Mouse (Mus musculus): ENCODE results near the gene Ncapg. TPM values are rescaled to one million over a fixed set of nuclear protein-coding genes. Genes with fewer than 3 reads are reported as not detected.

Ncapg gene
- polyA plus RNA-seq, 1 experiment from 2014 or later, result 59.9 TPM

DNA sequence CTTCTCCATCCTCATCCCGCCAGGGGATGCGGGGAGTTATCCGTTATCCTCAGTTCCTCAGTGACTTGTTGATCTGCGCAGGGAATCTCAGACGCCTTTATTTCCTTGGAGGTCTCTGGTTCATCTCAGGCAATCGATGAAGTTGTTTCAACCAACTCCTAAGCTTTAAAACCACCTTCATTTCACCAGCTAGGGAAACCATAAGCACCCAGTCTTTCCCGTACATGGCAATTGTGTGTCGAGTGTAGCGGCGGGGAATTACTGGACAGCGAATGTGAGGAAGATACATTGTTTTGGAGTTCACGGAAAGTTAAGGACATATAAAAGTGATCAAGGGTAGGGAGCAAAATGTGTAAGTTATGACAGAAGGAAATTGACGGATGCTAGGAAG lies 556 bp downstream of the Ncapg start:
- Histone ChIP-seq H3K27me3 (replicated peaks) (no peaks in the 10 kb centered on the region), H3K4me1 (peaks cover 16% of the 10 kb centered on the region), H3K9me3 (replicated peaks) (no peaks in the 10 kb centered on the region), H3K9ac (peak overlapping the region; percentile 81), H3K4me2 (peak overlapping the region; percentile 81), H3K4me3 (peak overlapping the region; percentile 72), H3K27ac (peak overlapping the region; percentile 94), H3K36me3 (peaks cover 19% of the 10 kb centered on the region)
- WGBS (ENCODE audit: insufficient replicate concordance), result 0% methylated on average over 13 of the region's 13 CpGs
- ATAC-seq, result no peak

DNA sequence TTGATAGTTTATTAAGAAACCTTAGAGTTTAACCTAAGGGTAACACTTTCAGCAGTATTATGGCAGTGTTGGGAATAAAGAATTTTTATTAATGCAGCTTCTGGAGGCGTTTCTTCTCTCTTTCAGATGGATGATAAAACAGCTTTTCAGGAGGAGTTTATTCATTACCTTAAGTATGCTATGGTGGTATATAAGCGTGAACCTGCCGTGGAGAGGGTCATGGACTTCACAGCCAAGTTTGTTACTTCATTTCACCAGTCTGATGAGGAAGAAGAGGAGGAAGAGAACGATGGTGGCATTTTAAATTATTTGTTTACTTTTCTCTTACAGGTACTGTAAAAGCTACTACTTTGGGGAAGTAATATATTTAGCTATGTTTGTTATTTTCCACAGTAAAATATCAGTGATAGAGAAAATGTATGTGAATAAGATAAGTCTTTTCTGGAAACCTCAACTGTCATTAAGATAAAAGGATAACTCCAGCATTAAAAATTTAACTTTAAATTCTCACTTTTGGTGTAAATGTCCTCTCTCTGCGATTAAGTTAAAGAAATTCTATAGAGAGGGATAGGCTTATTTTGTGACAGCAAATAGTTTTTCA lies 1.3 kb downstream of the Ncapg start:
- peaks cover 26% of the 10 kb centered on the region for H3K36me3 ChIP-seq
- WGBS (ENCODE audit: insufficient replicate concordance), result 44% methylated on average over 5 of the region's 5 CpGs
- H3K9me3 ChIP-seq (replicated peaks), result no peaks in the 10 kb centered on the region
- peaks cover 16% of the 10 kb centered on the region for H3K4me1 ChIP-seq
- no peaks in the 10 kb centered on the region for H3K27me3 ChIP-seq (replicated peaks)
- H3K27ac ChIP-seq, result no peak overlapping the region
- no peak for ATAC-seq
- H3K9ac ChIP-seq, result peak overlapping the region; percentile 81
- H3K4me3 ChIP-seq, result peak overlapping the region; percentile 72
- H3K4me2 ChIP-seq, result peak overlapping the region; percentile 81

DNA sequence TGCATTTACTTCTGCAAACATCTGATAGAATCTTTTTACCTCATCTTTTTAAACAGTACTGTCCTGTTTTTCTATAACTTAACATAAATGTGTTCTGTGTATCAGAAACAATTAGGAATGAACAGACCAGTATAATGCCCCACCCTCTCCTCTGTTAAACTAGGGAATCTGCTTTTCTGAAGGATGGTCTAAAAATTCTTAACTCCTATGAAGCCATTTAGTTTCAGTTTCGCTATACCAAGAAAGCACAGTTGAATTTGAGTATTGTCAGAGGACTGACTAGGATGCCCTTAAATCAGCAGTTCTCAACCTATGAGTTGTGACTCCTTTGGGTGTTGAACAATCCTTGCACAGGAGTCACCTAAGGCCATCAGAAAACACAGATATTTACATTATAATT lies 5.3 kb downstream of the Ncapg start:
- H3K9ac ChIP-seq, result no peak overlapping the region
- H3K9me3 ChIP-seq (replicated peaks), result no peaks in the 10 kb centered on the region
- WGBS (ENCODE audit: insufficient replicate concordance), result 78% methylated on average over 1 of the region's 1 CpGs
- no peaks in the 10 kb centered on the region for H3K27me3 ChIP-seq (replicated peaks)
- H3K36me3 ChIP-seq, result peaks cover 57% of the 10 kb centered on the region
- no peak overlapping the region for H3K27ac ChIP-seq
- H3K4me1 ChIP-seq, result peaks cover 10% of the 10 kb centered on the region
- no peak overlapping the region for H3K4me2 ChIP-seq
- no peak overlapping the region for H3K4me3 ChIP-seq
- no peak for ATAC-seq

DNA sequence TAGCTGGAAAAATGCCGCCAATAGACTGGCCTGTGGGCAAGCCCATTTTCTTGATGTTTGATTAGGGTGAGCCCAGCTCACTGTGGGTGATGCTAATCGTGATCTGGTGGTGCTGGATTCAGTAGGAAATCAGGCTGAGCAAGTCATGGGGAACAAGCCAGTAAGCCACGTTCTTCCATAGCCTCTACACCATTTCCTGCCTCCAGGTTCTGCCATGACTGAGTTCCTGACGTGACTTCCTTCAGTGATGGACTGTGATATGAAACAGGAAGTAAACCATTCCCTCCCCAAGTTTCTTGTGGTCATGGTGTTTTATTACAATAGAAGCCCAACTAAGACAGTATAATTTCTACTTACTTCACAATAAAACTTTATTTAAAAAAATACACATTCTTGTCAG lies 7.9 kb downstream of the Ncapg start:
- Histone ChIP-seq H3K4me3 (no peak overlapping the region), H3K27me3 (replicated peaks) (no peaks in the 10 kb centered on the region), H3K36me3 (peaks cover 67% of the 10 kb centered on the region), H3K4me1 (no peaks in the 10 kb centered on the region; the same call in 1 of the 2 replicates), H3K4me2 (no peak overlapping the region), H3K27ac (no peak overlapping the region), H3K9me3 (replicated peaks) (no peaks in the 10 kb centered on the region), H3K9ac (no peak overlapping the region)
- no peak for ATAC-seq
- 59% methylated on average over 4 of the region's 4 CpGs for WGBS (ENCODE audit: insufficient replicate concordance)

DNA sequence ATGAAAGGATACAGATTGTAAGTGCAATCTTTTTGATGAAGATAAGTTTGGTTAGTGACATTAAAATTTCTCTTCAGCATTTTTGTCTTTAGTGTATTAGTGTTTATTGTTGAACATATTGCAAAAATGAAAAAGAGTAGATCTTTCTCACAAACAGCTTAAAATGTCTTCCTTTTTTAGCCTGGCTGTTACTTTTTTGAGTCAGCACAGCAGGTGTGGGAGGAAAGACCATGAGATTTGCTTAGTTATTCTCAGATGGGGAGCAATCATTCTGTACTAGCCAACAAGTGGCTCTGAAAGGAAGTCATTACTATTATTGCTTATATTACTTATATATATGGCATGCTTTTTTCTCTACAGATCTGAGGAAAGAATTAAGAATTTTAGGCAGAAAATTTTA lies 10.2 kb downstream of the Ncapg start:
- H3K9ac ChIP-seq, result no peak overlapping the region
- no peaks in the 10 kb centered on the region for H3K4me1 ChIP-seq
- H3K27me3 ChIP-seq (replicated peaks), result no peaks in the 10 kb centered on the region
- H3K27ac ChIP-seq, result no peak overlapping the region
- H3K4me3 ChIP-seq, result no peak overlapping the region
- no peaks in the 10 kb centered on the region for H3K9me3 ChIP-seq (replicated peaks)
- ATAC-seq, result no peak
- peaks cover 79% of the 10 kb centered on the region for H3K36me3 ChIP-seq
- H3K4me2 ChIP-seq, result no peak overlapping the region

DNA sequence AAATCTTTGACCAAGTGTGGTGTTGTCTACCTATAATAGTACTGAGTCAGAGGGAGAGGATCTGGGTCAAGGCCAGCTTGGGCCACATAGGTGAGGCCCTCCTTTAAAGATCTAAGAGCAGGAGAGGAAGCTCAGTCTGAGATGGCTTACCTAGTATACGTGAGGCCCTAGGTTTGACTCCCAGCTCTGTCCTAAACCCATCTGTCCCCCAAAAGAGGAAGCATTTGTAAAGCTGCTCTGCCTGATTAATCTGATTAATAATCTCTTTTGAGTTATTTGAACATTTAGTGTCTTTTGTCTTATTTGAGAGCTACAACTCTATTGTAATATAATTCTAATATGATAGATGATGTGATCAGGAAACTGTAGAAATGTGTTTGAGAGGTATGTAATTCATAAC lies 13.7 kb downstream of the Ncapg start:
- Histone ChIP-seq H3K9ac (no peak overlapping the region), H3K4me3 (no peak overlapping the region), H3K9me3 (replicated peaks) (no peaks in the 10 kb centered on the region), H3K4me2 (no peak overlapping the region), H3K4me1 (no peaks in the 10 kb centered on the region), H3K27ac (no peak overlapping the region), H3K27me3 (replicated peaks) (no peaks in the 10 kb centered on the region), H3K36me3 (peaks cover 68% of the 10 kb centered on the region)
- ATAC-seq, result no peak
- 81% methylated on average over 1 of the region's 1 CpGs for WGBS (ENCODE audit: insufficient replicate concordance)

DNA sequence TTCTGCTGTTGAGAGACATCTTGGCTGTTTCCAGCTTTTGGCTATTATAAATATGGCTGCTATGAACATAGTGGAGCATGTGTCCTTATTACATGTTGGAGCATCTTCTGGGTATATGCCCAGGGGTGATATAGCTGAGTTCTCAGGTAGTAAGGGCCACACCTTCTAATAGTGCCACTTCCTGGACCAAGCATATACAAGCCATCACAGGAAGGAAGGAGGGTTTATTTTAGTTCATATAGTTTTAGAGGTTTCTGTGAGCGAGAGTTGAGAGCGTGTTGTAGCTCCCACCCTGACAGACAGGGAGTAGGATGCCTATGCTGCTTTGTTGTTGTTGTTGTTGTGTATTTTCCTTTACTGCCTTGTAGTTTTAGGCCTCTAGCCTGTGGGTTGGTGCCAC lies 15.5 kb downstream of the Ncapg start:
- no peak overlapping the region for H3K27ac ChIP-seq
- H3K9me3 ChIP-seq (replicated peaks), result no peaks in the 10 kb centered on the region
- ATAC-seq, result no peak
- H3K9ac ChIP-seq, result no peak overlapping the region
- 0 out of 2 replicates have a peak, but pooled peaks cover 3% of the 10 kb centered on the region for H3K4me1 ChIP-seq
- peaks cover 69% of the 10 kb centered on the region for H3K36me3 ChIP-seq
- H3K4me3 ChIP-seq, result no peak overlapping the region
- H3K4me2 ChIP-seq, result no peak overlapping the region
- H3K27me3 ChIP-seq (replicated peaks), result no peaks in the 10 kb centered on the region
- WGBS (ENCODE audit: insufficient replicate concordance), result 93% methylated on average over 2 of the region's 2 CpGs

DNA sequence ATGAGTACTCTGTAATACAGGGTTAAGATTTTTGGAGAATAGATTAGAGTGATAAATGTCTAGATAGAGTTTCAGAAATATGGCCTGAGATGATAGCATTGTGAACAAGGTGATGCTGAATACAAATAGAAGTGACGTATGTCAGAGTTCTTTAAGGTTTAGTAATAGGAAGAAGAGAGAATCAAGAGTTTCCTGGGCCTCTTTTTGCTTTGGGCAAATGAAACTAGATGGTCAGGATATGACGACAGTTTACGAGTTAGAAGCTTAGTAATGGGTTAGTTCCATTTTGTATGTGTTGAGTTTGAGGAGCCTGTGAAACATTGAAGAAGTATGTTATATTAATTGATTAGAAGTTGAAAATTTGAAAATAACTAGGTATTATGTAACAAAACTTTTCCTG lies 16.5 kb downstream of the Ncapg start:
- Histone ChIP-seq H3K4me1 (0 out of 2 replicates have a peak, but pooled peaks cover 3% of the 10 kb centered on the region), H3K4me3 (no peak overlapping the region), H3K36me3 (peaks cover 65% of the 10 kb centered on the region), H3K9ac (no peak overlapping the region), H3K9me3 (replicated peaks) (no peaks in the 10 kb centered on the region), H3K27me3 (replicated peaks) (no peaks in the 10 kb centered on the region), H3K27ac (no peak overlapping the region), H3K4me2 (no peak overlapping the region)
- no peak for ATAC-seq
- 89% methylated on average over 3 of the region's 3 CpGs for WGBS (ENCODE audit: insufficient replicate concordance)

DNA sequence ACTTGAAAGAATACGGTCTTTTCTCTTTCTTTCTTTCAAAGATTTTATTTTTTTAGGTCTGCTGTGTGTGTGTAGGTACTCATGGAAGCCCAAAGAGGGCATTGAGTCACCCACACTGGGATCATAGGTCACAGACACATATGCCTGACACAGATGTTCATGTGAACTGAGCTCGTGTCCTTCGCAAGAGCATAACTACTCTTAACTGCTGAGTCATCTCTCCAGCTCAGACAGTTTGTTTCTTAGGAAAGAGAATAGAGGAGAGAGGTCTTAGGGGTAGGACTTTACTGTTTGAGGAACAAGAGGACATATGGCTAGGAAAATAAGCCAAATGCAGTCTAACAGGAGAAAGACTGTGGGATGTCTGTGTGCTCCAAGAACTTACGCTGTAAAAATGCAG lies 19.4 kb downstream of the Ncapg start:
- Histone ChIP-seq H3K27ac (no peak overlapping the region; the same call in 1 of the 2 replicates), H3K27me3 (replicated peaks) (no peaks in the 10 kb centered on the region), H3K4me3 (no peak overlapping the region), H3K9ac (no peak overlapping the region), H3K4me1 (0 out of 2 replicates have a peak, but pooled peaks cover 3% of the 10 kb centered on the region), H3K4me2 (no peak overlapping the region), H3K9me3 (replicated peaks) (no peaks in the 10 kb centered on the region), H3K36me3 (peaks cover 61% of the 10 kb centered on the region)
- 0 out of 2 replicates have a peak, but pooled peaks have one; percentile 47 for ATAC-seq
- 66% methylated on average over 4 of the region's 4 CpGs for WGBS (ENCODE audit: insufficient replicate concordance)

DNA sequence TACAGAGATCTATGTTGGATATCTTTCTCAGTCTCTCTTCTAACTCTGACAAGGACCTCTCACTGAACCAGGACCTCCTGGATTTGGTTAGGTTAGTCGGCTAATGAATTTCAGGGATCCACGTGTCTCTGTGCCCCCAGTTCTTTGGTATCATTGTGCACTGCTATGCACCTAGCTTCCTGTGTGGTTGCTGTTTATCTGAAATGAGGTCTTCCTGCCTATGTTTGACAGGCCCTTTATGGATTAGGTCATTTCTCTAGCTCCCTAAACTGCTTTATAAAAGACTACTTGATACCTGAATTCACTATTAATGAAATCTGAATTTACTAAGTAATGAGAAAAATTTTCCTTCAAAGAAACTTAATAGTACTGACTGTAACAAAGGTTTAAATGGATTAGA lies 21.1 kb downstream of the Ncapg start:
- no peak overlapping the region for H3K4me3 ChIP-seq
- H3K4me1 ChIP-seq, result 0 out of 2 replicates have a peak, but pooled peaks cover 3% of the 10 kb centered on the region
- 26% methylated on average over 2 of the region's 2 CpGs for WGBS (ENCODE audit: insufficient replicate concordance)
- H3K9ac ChIP-seq, result no peak overlapping the region
- H3K9me3 ChIP-seq (replicated peaks), result no peaks in the 10 kb centered on the region
- ATAC-seq, result no peak
- no peaks in the 10 kb centered on the region for H3K27me3 ChIP-seq (replicated peaks)
- H3K4me2 ChIP-seq, result no peak overlapping the region
- peaks cover 58% of the 10 kb centered on the region for H3K36me3 ChIP-seq
- no peak overlapping the region for H3K27ac ChIP-seq

DNA sequence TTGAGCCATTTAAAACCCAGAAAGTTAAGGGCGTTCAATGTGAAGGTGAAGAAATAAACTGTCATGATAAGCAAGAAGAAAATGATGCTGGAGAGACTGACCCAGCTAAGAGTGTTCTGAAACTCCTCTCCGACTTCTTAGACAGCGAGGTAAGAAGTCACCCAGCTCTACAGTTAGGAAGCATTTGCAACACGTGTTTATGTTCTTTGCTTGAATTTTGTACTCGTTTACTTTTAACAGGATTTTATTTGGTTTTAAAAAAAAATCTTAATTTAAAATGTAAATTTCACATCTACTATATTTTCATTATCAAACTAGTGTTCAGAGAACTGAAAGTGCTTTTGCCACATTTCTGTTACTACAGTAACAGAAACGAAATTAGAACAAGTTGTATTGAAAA lies 22.0 kb downstream of the Ncapg start:
- H3K27ac ChIP-seq, result no peak overlapping the region
- peaks cover 62% of the 10 kb centered on the region for H3K36me3 ChIP-seq
- H3K27me3 ChIP-seq (replicated peaks), result no peaks in the 10 kb centered on the region
- H3K4me3 ChIP-seq, result no peak overlapping the region
- no peaks in the 10 kb centered on the region for H3K9me3 ChIP-seq (replicated peaks)
- H3K4me2 ChIP-seq, result no peak overlapping the region
- H3K9ac ChIP-seq, result no peak overlapping the region
- WGBS (ENCODE audit: insufficient replicate concordance), result 80% methylated on average over 6 of the region's 6 CpGs
- ATAC-seq, result no peak
- H3K4me1 ChIP-seq, result 0 out of 2 replicates have a peak, but pooled peaks cover 3% of the 10 kb centered on the region

DNA sequence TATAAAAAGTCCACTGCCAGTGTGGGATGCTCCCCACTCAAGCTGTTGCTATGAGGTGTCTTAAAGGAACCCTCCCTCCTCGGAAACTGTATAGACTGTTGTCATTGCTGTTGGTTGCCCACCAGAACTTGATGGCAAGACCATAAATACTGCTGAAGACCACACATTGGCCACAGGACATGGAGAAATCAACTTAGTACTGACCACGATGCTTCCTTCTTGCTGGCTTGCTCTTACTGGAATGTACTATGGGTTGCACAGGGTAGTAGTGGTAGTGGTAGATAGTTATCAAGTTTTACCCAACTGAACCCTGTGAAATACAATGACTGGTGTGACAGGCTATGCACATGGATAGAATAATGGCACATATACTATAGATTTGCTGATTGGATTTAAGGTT lies 37.1 kb downstream of the Ncapg start:
- Histone ChIP-seq H3K9ac (no peak overlapping the region), H3K4me3 (no peak overlapping the region), H3K27ac (no peak overlapping the region), H3K36me3 (peaks cover 57% of the 10 kb centered on the region), H3K4me1 (0 out of 2 replicates have a peak, but pooled peaks cover 7% of the 10 kb centered on the region), H3K9me3 (replicated peaks) (no peaks in the 10 kb centered on the region), H3K27me3 (replicated peaks) (no peaks in the 10 kb centered on the region), H3K4me2 (no peak overlapping the region)
- 67% methylated on average over 2 of the region's 2 CpGs for WGBS (ENCODE audit: insufficient replicate concordance)
- no peak for ATAC-seq

DNA sequence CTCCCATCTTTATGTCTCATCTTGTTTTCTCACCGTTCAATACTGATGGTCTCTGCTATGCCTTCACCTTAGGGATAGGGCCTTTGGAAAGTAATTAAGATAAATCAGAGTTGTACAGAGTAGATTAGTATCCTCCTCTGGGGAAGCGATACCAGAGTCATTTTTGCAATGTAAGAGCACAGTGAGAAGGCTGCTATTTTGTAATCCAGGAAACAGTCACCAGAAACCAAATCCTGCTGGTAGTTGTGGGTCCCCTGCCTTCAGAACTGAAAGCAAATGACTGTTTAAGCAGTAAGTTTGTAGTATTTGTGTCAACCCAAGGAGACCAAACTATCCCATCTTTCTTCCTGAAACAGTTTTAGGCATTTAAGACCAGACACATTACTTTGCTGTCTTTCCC lies 39.9 kb downstream of the Ncapg start:
- ATAC-seq, result no peak
- no peak overlapping the region for H3K4me3 ChIP-seq
- H3K27me3 ChIP-seq (replicated peaks), result no peaks in the 10 kb centered on the region
- H3K9ac ChIP-seq, result no peak overlapping the region
- WGBS (ENCODE audit: insufficient replicate concordance), result 89% methylated on average over 2 of the region's 2 CpGs
- peaks cover 46% of the 10 kb centered on the region for H3K36me3 ChIP-seq
- no peak overlapping the region for H3K27ac ChIP-seq
- no peak overlapping the region for H3K4me2 ChIP-seq
- H3K9me3 ChIP-seq (replicated peaks), result no peaks in the 10 kb centered on the region
- 0 out of 2 replicates have a peak, but pooled peaks cover 7% of the 10 kb centered on the region for H3K4me1 ChIP-seq

Data from liver, embryonic 12.5 days (tissue).